Mouse (Mus musculus): ENCODE data around the gene Chst3.
"Not testable (repeated sequence)": the region's sequence is repeated elsewhere in the genome, so short reads cannot be mapped to it uniquely, and the experiment has no call there.

The Chst3 gene

GRCm38 (mm10) chr10:60199378-60199777, 19.7 kb downstream of the Chst3 start:
- no peak for DNase-seq (ENCODE audit: low read depth, low spot score)

DNA sequence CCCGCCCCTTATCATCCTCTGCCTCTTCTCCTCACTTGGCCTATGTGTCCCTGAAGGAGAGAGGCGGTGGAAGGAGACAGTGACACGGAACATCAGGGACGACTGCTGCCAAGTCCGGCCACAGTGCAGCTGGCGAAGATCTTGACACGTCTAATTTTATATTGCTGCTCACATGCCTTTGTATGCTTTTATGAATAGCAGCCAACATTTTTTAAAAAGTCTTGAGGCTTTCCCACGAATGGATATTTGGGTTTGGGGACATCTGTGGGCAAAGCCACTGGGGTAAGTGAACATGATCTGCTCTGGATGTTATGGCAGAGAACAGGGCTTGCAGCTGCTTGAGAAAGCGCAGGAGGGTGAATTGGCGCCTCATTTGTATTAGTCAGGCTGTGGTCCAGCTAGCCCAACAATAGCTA, 21.6 kb downstream of the Chst3 start:
- no peak for DNase-seq (ENCODE audit: low read depth, low spot score)

DNA sequence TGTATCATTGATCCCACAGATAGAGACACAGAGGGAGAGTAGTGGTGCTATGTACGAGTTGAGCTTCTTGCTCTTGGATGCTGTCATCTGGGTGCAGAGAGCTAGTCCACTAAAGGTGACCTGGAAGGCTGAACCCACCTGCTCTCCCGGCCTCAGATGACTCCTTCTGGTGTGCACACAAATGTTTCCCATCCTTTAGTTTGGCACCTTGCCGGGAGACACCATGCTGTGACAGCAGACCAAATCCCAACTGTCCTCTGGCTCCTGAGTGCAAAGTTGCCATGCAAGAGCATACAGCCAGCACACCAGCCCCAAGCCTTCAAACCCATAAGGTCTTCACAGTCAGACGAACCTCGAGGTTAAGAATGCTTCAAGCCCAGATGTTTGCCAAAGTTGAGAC, 22.1 kb downstream of the Chst3 start:
- DNase-seq (ENCODE audit: low read depth, low spot score): no peak

DNA sequence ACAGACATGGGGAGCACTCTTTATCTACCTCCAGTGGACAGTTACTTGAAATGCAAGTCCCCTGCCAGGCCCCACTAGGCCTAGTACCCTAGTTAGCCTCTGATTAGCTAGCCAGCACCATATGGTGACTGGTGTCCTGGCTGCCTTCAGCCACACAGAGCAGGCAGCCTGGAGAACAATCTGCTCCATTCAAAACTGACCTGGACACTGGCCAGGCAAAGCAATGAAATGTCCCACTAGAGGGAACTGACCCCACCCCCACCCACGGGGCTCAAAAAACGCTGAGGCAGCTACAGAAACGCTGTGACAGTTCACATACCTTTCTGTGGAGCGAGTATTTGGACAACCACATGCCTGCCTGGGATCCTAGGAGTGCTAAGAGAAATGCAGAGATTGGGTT, 24.0 kb downstream of the Chst3 start:
- no peak for DNase-seq (ENCODE audit: low read depth, low spot score)

- no peak for DNase-seq (ENCODE audit: low read depth, low spot score)
Observed at GRCm38 (mm10) chr10:60193532-60194423, 25.3 kb downstream of the Chst3 start.

- no peak for DNase-seq (ENCODE audit: low read depth, low spot score)
Observed at GRCm38 (mm10) chr10:60191796-60192195, 27.3 kb downstream of the Chst3 start.

DNA sequence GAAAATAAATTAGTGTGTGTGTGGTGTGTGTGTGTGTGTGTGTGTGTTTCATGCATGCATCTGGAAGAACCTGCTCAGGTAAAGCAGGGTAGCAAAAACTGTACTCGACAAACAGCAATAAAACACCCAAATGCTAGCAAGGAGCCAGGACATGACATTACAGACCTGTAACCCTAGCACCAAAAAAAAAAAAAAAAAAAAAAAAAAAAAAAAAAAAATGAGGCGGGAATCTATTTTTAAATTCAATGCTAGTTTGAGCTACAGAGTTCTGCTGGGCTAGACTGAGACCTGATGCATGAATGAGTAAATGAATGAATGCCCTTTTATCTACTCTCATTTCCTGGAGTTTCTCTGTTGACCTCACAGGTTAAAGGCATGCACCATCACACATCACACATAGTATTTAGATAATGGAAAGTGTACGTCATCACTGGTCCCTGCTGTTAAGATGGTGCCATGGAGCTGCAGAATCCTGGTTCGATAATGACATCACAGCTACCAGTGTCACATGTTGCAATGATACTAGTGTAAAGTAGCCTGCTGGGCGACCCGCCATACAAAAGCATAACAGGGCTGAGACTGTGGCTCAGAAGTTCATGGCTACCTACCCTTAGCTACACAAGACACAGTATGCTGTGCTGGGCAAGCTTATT, 29.4 kb downstream of the Chst3 start:
- DNase-seq (ENCODE audit: low read depth, low spot score): no peak

DNA sequence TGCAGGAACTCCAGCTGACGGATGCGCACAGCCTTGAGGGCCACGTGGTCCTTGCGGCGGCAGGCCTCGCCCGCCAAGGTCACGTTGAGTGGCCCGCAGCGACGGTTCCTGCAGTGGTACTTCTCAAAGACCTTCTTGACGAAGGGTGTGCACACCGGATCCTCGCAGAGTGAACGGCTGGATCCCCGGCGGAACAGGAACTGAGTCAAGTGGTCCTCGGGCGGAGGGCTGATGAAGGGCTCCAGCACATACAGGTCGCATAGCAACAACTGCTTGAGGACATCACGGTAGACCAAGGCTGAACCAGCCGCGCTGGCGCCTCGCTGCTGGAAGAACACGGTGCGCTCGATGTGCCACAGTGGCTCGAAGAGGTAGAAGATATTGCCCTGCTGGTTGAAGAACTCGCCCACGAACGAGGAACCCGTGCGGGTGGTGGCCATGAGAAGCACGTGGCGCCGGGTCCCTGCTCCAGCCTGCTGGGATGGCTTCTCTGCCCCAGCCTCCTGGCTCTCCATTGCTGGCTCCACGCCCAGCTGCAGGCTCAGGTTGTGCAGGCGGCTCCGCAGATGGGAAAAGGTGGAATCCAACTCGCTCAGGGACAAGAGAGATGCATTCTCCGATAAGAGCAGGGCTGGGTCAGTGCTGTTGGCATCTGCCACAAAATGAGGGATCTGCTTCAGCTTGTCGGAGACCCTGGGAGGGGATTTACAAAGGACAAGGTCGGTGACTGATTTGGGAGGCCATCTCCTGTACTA, 32.7 kb downstream of the Chst3 start:
- no peak for DNase-seq (ENCODE audit: low read depth, low spot score)

- DNase-seq (ENCODE audit: low read depth, low spot score): no peak
Observed at GRCm38 (mm10) chr10:60185023-60185709, 33.9 kb downstream of the Chst3 start.

DNA sequence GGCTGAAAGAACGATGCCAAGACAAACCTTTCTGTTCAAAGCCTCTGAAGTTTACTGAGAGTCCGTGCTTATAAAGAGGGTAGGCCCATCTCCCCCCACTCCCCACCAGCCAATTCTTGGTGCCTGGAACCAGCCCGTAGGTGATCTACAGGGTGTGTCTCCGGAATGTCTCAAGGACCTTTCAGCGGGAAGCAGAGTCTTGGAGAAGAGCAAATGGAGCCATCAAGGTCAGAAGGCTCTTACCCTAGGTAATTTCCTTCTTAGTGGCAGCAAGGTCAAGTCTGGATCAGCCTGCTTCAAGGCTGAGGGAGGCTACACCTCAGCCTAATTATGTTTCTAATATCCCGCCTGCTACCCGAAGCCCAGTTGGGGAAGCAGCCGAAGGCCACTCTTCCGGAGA, 43.8 kb downstream of the Chst3 start:
- not testable (repeated sequence) for DNase-seq (ENCODE audit: low read depth, low spot score)

DNA sequence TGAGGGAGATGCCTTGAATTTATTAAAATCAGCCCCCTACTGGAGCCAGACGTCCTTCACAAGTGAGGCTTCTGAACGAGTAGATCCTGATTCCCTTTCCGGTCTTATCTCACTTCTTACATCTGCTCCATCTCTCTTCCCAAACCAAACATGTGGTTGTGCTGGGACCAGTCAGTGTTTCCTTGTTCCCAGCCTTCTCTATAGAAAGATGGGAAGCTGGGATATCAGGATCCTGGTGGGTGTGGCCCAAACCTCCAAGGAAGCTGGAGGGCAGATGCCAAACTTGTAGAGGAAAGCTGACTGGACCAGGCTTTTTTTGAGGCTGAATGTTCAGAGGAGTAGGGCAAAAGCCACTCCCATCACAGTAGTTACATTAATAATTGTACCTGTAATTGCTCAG, 44.6 kb downstream of the Chst3 start:
- DNase-seq (ENCODE audit: low read depth, low spot score): no peak

GRCm38 (mm10) chr10:60173035-60173434, 46.0 kb downstream of the Chst3 start:
- DNase-seq (ENCODE audit: low read depth, low spot score): peak; percentile 93

DNA sequence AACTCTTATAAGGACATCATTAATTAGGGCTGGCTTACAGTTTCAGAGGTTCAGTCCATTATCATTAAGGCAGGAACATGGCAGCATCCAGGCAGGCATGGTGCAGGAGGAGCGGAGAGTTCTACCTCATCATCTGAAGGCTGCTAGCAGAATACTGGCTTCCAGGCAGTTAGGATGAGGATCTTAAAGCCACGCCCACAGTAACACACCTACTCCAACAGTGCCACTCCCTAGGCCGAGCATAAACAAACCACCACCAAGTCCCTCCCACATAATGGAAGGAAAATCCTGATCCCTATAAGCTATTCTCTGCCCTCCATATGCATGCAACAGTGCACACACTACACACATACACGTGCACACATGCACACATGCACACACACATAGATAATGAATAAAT, 46.8 kb downstream of the Chst3 start:
- DNase-seq (ENCODE audit: low read depth, low spot score): no peak

DNA sequence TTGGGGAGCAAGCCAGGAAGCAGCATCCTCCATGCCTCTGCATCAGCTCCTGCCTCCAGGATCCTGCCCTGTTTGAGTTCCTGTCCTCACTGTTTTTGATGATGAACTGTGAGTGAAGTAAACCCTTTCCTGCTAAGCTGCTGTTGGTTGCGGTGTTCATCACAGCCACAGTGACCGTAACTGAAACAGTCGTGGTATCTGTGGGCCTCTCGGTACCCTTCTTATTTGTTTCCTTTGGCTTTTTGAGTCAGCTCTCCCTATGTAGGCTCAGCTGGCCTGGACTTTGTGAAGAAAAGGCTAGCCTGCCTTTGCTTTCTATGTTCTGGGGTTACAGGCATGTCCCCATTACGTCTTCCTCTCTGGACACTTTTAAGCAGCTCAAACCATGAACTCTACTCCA, 47.7 kb downstream of the Chst3 start:
- no peak for DNase-seq (ENCODE audit: low read depth, low spot score)

GRCm38 (mm10) chr10:60170326-60171089, 48.6 kb downstream of the Chst3 start:
- DNase-seq (ENCODE audit: low read depth, low spot score): no peak

GRCm38 (mm10) chr10:60168960-60169359, 50.1 kb downstream of the Chst3 start:
- DNase-seq (ENCODE audit: low read depth, low spot score): no peak

GRCm38 (mm10) chr10:60168306-60168705, 50.8 kb downstream of the Chst3 start:
- DNase-seq (ENCODE audit: low read depth, low spot score): no peak

DNA sequence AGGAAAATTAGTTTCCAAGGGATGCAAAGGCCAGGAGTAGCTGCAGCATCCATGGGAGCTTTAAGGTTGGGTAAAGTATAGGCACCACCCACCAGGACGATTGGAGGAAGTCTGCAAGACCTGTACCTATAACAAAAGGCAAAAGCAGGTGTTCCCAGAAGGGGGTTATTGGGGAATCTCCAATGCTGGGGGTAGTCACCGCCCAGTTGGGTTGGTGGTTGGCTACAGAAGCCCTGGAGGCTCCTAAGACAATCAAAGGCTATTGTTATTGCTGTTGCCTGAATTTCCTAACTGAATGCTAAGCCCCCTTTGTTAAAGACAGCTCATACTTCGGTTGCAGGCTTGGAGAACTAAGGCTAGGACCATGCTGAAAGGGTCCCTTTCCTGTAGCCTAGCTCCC, 53.0 kb downstream of the Chst3 start:
- no peak for DNase-seq (ENCODE audit: low read depth, low spot score)

GRCm38 (mm10) chr10:60164869-60165268, 54.2 kb downstream of the Chst3 start:
- DNase-seq (ENCODE audit: low read depth, low spot score): no peak

- no peak for DNase-seq (ENCODE audit: low read depth, low spot score)
Observed at GRCm38 (mm10) chr10:60162973-60163255, 56.1 kb downstream of the Chst3 start.
